Mouse (Mus musculus) T-helper 1 cell (primary cell): Measurements from ENCODE around the gene Spen.

Experiments
- in situ Hi-C: fragments of 300-600 bp; cut with MboI, MseI; formaldehyde crosslinking; loops from one replicate; pipeline ENCODE4 v1.15.1; 2025; ENCODE audit warnings: high pct_unique_total_duplicates

The Spen gene

DNA sequence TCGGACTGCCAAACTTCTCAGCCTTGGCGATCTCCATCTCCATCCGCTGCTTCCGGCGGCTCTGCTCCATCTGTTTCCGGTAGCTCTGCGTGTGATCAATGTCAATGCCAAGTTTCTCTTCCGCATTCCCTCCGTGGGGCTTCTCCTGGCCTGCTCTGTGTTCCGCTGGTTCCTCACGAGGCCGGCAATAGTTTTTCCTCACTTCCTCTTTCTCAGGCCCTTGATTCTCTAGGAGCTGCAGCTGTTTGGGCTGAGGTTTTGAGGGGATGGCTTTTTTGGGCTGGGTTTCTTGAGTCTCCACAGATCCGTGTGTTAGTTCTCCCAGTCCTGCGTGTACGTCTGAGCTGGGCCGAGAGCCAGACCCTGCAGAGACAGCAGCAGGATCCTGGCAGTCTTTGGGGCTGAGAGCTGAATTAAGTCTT is 60.7 kb downstream of the Spen start:
- in situ Hi-C loops, result no loop called here

GRCm38 (mm10) chr4:141474431-141474830 is 64.0 kb downstream of the Spen start:
- in situ Hi-C loops, result no loop called here

DNA sequence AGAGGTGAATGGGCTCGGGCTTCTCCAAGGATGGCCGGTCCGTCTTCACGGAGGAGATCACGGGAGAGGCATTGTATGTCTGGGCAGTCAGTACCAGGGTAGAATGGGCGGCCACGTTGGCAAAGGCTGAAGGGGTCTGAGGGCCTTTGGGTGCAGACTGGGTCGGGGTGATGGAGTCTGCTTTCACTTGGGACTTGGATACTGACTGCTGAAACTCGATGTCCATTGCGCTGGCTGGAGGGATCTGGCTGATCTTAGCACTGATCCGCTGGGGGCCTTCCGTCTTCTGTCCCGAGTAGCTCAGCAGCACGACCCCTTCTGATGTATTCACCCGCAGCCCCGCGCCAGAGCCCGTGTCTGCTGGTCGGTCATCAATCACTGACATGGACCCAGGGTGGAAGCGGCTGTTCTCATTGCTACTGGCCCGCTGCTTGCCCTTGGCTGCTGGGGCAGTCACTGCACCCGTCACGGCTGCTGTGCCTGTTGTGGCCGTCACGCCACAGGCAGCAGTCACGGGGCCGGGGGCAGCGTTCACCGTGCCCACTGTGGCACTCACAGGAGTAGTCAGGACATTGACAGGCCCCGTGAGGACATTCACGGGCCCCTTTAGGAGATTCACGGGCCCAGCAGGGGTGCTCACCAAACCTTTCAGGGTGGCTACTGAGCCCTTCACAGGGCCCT is 65.6 kb downstream of the Spen start:
- in situ Hi-C loops, result no loop called here

DNA sequence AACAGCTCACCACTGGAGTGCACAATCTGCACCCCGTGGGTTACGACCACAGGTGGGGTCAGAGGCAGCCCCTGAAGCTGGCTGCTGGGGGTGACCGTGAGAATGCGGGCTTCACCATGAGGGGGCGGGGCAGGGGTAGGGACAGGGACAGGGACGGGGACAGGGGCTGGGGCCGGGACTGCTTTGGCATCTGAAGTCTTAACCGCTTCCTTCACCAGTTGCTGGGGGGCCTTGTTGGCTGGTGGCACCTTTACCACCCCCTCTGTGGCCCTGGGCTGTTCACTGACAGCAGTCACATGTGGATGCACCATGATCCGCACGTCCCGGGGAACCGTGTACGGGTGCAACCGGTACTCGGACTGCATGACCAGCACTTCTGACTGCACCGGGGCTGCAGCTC is 66.9 kb downstream of the Spen start:
- in situ Hi-C loops, result no loop called here

DNA sequence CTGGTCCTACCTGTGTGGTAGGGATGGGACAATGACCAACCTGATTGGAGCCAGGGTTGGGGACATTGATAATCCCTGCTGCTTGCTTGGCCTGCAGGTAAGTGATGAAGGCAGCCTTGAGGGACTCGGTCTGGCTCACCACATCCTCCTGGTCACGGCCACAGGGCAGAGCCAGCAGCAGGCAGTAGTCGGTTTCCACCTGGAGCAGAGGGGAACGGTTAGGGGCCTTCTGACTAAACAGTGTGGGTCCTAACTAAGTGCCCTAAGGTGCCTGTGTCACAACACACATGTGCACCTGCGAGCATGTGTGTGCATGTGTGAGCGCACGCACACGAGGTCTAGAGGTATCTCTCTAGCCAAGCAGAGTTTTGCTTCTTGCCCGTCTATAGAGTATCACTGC is 69.1 kb downstream of the Spen start:
- in situ Hi-C loops, result no loop called here

- in situ Hi-C loops, result no loop called here
These were observed 69.8 kb downstream of the Spen start for GRCm38 (mm10) chr4:141468576-141468975.

DNA sequence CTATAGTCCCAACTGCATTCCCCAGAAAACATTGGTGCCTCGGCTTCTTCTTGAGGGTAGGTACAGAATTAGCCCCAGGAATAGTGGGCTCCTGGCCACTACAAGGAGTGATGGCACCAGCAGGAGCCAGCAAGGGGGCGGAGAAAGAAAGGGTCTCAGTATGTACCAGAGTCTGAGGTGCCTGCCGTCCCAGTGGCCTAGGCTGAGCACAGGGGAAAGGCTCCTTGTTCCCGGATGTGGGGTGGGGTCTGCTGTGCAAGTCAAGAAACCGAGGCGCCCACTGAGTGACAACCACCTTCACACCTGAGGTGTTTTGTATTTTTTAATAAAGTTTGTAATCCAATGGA is 70.8 kb downstream of the Spen start:
- in situ Hi-C loops, result no loop called here

- in situ Hi-C loops, result no loop called here
These were observed 71.4 kb downstream of the Spen start for GRCm38 (mm10) chr4:141466844-141467580.

- in situ Hi-C loops, result no loop called here
These were observed 72.1 kb downstream of the Spen start for GRCm38 (mm10) chr4:141466289-141466795.

- in situ Hi-C loops, result no loop called here
These were observed 72.7 kb downstream of the Spen start for GRCm38 (mm10) chr4:141465512-141466288.

- in situ Hi-C loops, result no loop called here
These were observed 73.7 kb downstream of the Spen start for GRCm38 (mm10) chr4:141464722-141465121.

DNA sequence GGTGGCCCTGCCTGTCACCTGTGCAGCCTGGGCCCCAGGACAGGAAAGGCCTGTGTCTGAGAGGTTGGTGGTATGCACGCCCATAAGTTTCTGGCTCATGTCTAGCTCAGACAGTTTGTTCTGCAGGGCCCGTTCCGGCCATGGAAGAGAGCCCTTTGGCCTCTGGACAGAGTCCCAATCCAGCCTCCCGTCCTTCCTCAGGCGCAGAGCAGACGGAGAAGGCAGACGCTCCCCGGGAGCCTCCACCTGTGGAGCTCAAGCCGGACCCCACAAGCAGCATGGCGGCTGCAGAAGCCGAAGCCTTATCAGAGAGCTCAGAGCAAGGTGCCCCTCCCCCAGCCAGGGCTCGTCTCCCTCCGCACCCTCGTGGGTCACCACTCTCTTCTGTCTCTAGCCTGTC is 74.9 kb downstream of the Spen start:
- in situ Hi-C loops, result no loop called here

- in situ Hi-C loops, result no loop called here
These were observed 76.8 kb downstream of the Spen start for GRCm38 (mm10) chr4:141461576-141461975.

DNA sequence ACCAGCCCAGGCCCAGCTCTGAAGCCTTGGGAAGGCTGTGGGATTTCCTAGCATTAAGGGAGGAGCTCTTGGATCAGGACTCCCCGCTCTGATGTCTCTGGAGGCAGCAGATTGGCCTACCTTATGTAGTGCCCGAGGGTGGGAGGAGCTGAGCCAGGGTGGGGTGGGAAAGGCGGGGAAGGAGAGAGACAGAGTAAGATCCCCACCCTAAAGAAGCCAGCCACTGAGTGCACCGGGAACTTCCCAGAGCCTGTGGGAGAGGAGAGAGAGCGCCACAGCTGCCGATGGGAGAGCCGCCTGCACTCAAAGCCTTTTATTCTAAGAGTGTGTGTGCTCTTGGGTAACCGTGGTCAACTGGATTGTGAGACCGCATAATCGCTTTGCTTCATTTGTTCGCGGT is 77.3 kb downstream of the Spen start:
- in situ Hi-C loops, result no loop called here

- in situ Hi-C loops, result no loop called here
These were observed 77.9 kb downstream of the Spen start for GRCm38 (mm10) chr4:141460481-141460880.

- in situ Hi-C loops, result no loop called here
These were observed 78.6 kb downstream of the Spen start for GRCm38 (mm10) chr4:141459766-141460165.

DNA sequence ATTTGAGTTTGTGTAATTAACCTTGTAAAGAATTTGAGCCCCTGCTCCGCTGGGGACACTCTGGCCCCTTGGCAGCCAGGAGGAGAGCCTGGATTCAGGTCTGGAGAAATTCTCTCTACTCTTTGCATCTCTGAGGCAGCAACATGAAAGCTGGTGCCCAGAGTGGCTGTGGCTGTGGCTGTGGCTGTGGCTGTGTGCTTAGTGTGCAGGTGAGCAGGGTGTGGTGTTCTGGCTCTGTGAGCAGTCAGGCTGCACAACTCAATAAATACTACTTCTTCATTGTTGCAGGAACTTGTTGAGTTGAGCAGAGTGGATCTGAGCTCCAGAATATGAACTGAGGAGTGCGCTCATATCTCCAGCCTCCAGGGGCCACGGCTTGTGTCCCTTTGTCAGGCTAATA is 79.5 kb downstream of the Spen start:
- in situ Hi-C loops, result no loop called here

GRCm38 (mm10) chr4:141458236-141458635 is 80.2 kb downstream of the Spen start:
- in situ Hi-C loops, result no loop called here

- in situ Hi-C loops, result no loop called here
These were observed 82.0 kb downstream of the Spen start for GRCm38 (mm10) chr4:141456193-141456938.

GRCm38 (mm10) chr4:141455526-141455925 is 82.9 kb downstream of the Spen start:
- in situ Hi-C loops, result no loop called here

GRCm38 (mm10) chr4:141454581-141455350 is 83.6 kb downstream of the Spen start:
- in situ Hi-C loops, result no loop called here
